Mouse (Mus musculus) activated CD4-positive, CD25-positive, alpha-beta regulatory T cell, adult 9 weeks (primary cell): ENCODE results near the gene Sdsl. TPM values are rescaled to one million over a fixed set of nuclear protein-coding genes. Genes with fewer than 3 reads are reported as not detected.

Experiments
- polyA plus RNA-seq: library from polyadenylated mRNA; unstranded; fragments of 100-300 nt; shearing (Covaris generic); gene quantifications from one replicate; pipeline ENCODE4 v1.2.1, GENCODE M21; 2017

Gene Sdsl
- polyA plus RNA-seq, result not detected

GRCm38 (mm10) chr5:120472770-120473169 lies at the start of gene Sdsl:
Gene Sdsl, minus strand, starts transcription at chr5:120472810.

GRCm38 (mm10) chr5:120510982-120511642 lies 38.5 kb upstream of the Sdsl start, which contains the start of gene Slc8b1:
Gene Slc8b1, plus strand, starts transcription at chr5:120511168.

GRCm38 (mm10) chr5:120503144-120503795 lies 30.7 kb upstream of the Sdsl start, which contains the start of gene Plbd2:
Gene Plbd2, minus strand, starts transcription at chr5:120503625.

GRCm38 (mm10) chr5:120476296-120476695 lies 3.7 kb upstream of the Sdsl start, which contains the start of gene Sds:
Gene Sds, plus strand, starts transcription at chr5:120476526.

GRCm38 (mm10) chr5:120431649-120432485 lies 40.7 kb downstream of the Sdsl start, which contains the start of gene Lhx5:
Gene Lhx5, plus strand, starts transcription at chr5:120431699.

Other genes with a start within 250 kb of the Sdsl start
- not detected for gene Lhx5, start 41.1 kb downstream of the Sdsl start, polyA plus RNA-seq
- gene Sds, start 3.7 kb upstream of the Sdsl start, polyA plus RNA-seq, result not detected
- 3.6 TPM for gene Plbd2, start 30.8 kb upstream of the Sdsl start, polyA plus RNA-seq
- 18.1 TPM for gene Slc8b1, start 38.4 kb upstream of the Sdsl start, polyA plus RNA-seq
- gene Tpcn1, start 115.9 kb upstream of the Sdsl start, polyA plus RNA-seq, result 24.7 TPM
- gene Iqcd, start 116.2 kb upstream of the Sdsl start, polyA plus RNA-seq, result 0.86 TPM
- 5.1 TPM for gene Rita1, start 139.8 kb upstream of the Sdsl start, polyA plus RNA-seq
- gene Ddx54, start 139.9 kb upstream of the Sdsl start, polyA plus RNA-seq, result 86.5 TPM
- gene Cfap73, start 161.4 kb upstream of the Sdsl start, polyA plus RNA-seq, result not detected
- 9.1 TPM for gene Rasal1, start 176.0 kb upstream of the Sdsl start, polyA plus RNA-seq
- gene Dtx1, start 239.1 kb upstream of the Sdsl start, polyA plus RNA-seq, result 23.4 TPM